Mouse (Mus musculus) spleen, adult 2 months (tissue): Measurements from ENCODE around the gene Tacc2.

Experiments
- CTCF ChIP-seq: fragments of 200-500 bp; IDR thresholded peaks from 2 replicates; pipeline ENCODE4 v1.5.1; 2011; ENCODE audit warnings: mild to moderate bottlenecking, inconsistent platforms; ENCODE audit not compliant: insufficient read depth, insufficient read length, insufficient replicate concordance; ENCODE audit errors: extremely low read depth
- POLR2A ChIP-seq: fragments of 200-500 bp; IDR thresholded peaks from 2 replicates; pipeline ENCODE4 v1.6.1; 2011; ENCODE audit warnings: low read depth, low read length, inconsistent platforms

- TF ChIP-seq CTCF = no peak
- TF ChIP-seq POLR2A = no peak
These were observed 25.6 kb downstream of the Tacc2 start for GRCm38 (mm10) chr7:130602804-130603203.
